Mouse (Mus musculus) erythroblast, embryonic 14.5 days (primary cell): ENCODE measurements around the gene 4930579F01Rik.

Source experiments
- GATA1 ChIP-seq: IDR thresholded peaks from 2 replicates; pipeline ENCODE4 v1.6.1; 2012; ENCODE audit warnings: low read length, inconsistent platforms, mixed read lengths
- TAL1 ChIP-seq: IDR thresholded peaks from 3 replicates; pipeline ENCODE4 v1.6.1; 2012; ENCODE audit warnings: low read length, inconsistent platforms, mixed read lengths

GRCm38 (mm10) chr3:138198722-138199068 lies 5.1 kb upstream of the 4930579F01Rik start:
- TF ChIP-seq GATA1 (no peak), TAL1 (no peak)
